Mouse (Mus musculus) heart, postnatal 0 days (tissue): ENCODE data around the gene Tent5a. TPM values are rescaled to one million over a fixed set of nuclear protein-coding genes. Genes with fewer than 3 reads are reported as not detected.

Source experiments
- ATAC-seq: fragments of 200-750 bp; cut with Nextera tagmentation; 2 replicates; pipeline ENCODE4 v1.8.0; 2017; ENCODE audit warnings: low read depth, moderate number of reproducible peaks, moderate library complexity; ENCODE audit not compliant: insufficient read depth
- DNase-seq: peaks from one replicate; pipeline ENCODE4 v3.0.0-alpha.2; 2016; ENCODE audit warnings: low spot score
- H3K27ac ChIP-seq: fragments of 300-500 bp; sonication (generic); 2 replicates; pipeline ENCODE4 v1.5.1; 2014; ENCODE audit warnings: low read depth, mild to moderate bottlenecking
- H3K27me3 ChIP-seq: fragments of 300-500 bp; sonication (generic); 2 replicates; pipeline ENCODE4 v1.6.1; 2014; ENCODE audit warnings: low read length, mixed read lengths; ENCODE audit not compliant: control insufficient read depth, insufficient read depth
- H3K36me3 ChIP-seq: fragments of 300-500 bp; sonication (generic); replicated peaks from 2 replicates; pipeline ENCODE4 v1.6.1; 2014; ENCODE audit warnings: low read length, mixed read lengths; ENCODE audit not compliant: control insufficient read depth, insufficient read depth
- H3K4me1 ChIP-seq: fragments of 300-500 bp; sonication (generic); 2 replicates; pipeline ENCODE4 v1.6.1; 2014; ENCODE audit warnings: antibody characterized with exemption; ENCODE audit not compliant: control insufficient read depth, insufficient read depth
- H3K4me2 ChIP-seq: fragments of 300-500 bp; sonication (generic); 2 replicates; pipeline ENCODE4 v1.6.1; 2014; ENCODE audit warnings: low read depth, mild to moderate bottlenecking, low read length, moderate library complexity
- H3K4me3 ChIP-seq: fragments of 300-500 bp; sonication (generic); 2 replicates; pipeline ENCODE4 v1.5.1; 2014; ENCODE audit warnings: low read depth, low read length
- H3K9ac ChIP-seq: fragments of 300-500 bp; sonication (generic); replicated peaks from 2 replicates; pipeline ENCODE4 v1.6.1; 2014; ENCODE audit warnings: low read depth, low read length, mixed read lengths
- H3K9me3 ChIP-seq: fragments of 300-500 bp; sonication (generic); replicated peaks from 2 replicates; pipeline ENCODE4 v1.6.1; 2016; ENCODE audit warnings: low read length; ENCODE audit not compliant: control insufficient read depth
- CTCF ChIP-seq: IDR thresholded peaks from 2 replicates; pipeline ENCODE4 v1.5.1; 2016; ENCODE audit warnings: antibody characterized with exemption, control low read depth, low read depth
- EP300 ChIP-seq: IDR thresholded peaks from 2 replicates; pipeline ENCODE4 v1.6.1; 2016; ENCODE audit warnings: antibody characterized with exemption, low read depth
- WGBS: fragments of 180-500 bp; shearing (Covaris S2); extraction: QIAGEN DNeasy Blood & Tissue Kit; methylation state at CpG from one replicate; pipeline ENCODE4 v1.1.7; 2014; 5-methylcytosine and 5-hydroxymethylcytosine counted together
- polyA plus RNA-seq: library from polyadenylated mRNA; unstranded; fragments of >200 nt; fragmentation: Nextera tagmentation; extraction: Ambion mirVana; gene quantifications from 2 replicates; pipeline ENCODE4 v1.2.1, GENCODE M21; 2015
- total RNA-seq: library from RNA; depleted of rRNA; stranded (reverse); fragments of >200 nt; gene quantifications from 2 replicates; pipeline ENCODE4 v1.2.3, GENCODE M21; 2014; ENCODE audit warnings: low replicate concordance

The Tent5a gene
- total and polyA plus RNA-seq, 2 experiments from 2014 or later: 6.6 to 8.8 TPM

- no peak overlapping the region for H3K27ac ChIP-seq
- 82% methylated on average over 7 of the region's 7 CpGs for WGBS
- no peaks in the 10 kb centered on the region for H3K9me3 ChIP-seq
- no peak for ATAC-seq
- H3K9ac ChIP-seq: no peak overlapping the region
- H3K36me3 ChIP-seq: no peaks in the 10 kb centered on the region
- H3K4me2 ChIP-seq: no peak overlapping the region
- no peak overlapping the region for H3K4me3 ChIP-seq
- DNase-seq: no peak
- TF ChIP-seq EP300: no peak
- no peak for TF ChIP-seq CTCF
- H3K4me1 ChIP-seq: no peaks in the 10 kb centered on the region
- H3K27me3 ChIP-seq: no peaks in the 10 kb centered on the region
Measured at GRCm38 (mm10) chr9:85357154-85357860, 30.2 kb upstream of the Tent5a start.

- Histone ChIP-seq H3K36me3 (no peaks in the 10 kb centered on the region), H3K27me3 (no peaks in the 10 kb centered on the region), H3K27ac (no peak overlapping the region), H3K4me2 (no peak overlapping the region), H3K4me1 (no peaks in the 10 kb centered on the region), H3K9me3 (no peaks in the 10 kb centered on the region), H3K4me3 (no peak overlapping the region), H3K9ac (no peak overlapping the region)
- no peak for DNase-seq
- WGBS: 80% methylated on average over 5 of the region's 5 CpGs
- no peak for TF ChIP-seq CTCF
- no peak for TF ChIP-seq EP300
- no peak for ATAC-seq
Measured at GRCm38 (mm10) chr9:85355559-85355958, 28.4 kb upstream of the Tent5a start.

- no peaks in the 10 kb centered on the region for H3K36me3 ChIP-seq
- H3K9me3 ChIP-seq: no peaks in the 10 kb centered on the region
- H3K4me1 ChIP-seq: no peaks in the 10 kb centered on the region
- H3K4me2 ChIP-seq: no peak overlapping the region
- 75% methylated on average over 10 of the region's 10 CpGs for WGBS
- ATAC-seq (no peak), DNase-seq (no peak)
- no peak overlapping the region for H3K4me3 ChIP-seq
- no peaks in the 10 kb centered on the region for H3K27me3 ChIP-seq
- TF ChIP-seq EP300 (no peak), CTCF (no peak)
- H3K9ac ChIP-seq: no peak overlapping the region
- no peak overlapping the region for H3K27ac ChIP-seq
Measured at GRCm38 (mm10) chr9:85347823-85348523, 20.8 kb upstream of the Tent5a start.

GRCm38 (mm10) chr9:85342892-85343785, 16.0 kb upstream of the Tent5a start:
- Histone ChIP-seq H3K36me3 (no peaks in the 10 kb centered on the region), H3K27me3 (no peaks in the 10 kb centered on the region), H3K9ac (no peak overlapping the region), H3K4me1 (no peaks in the 10 kb centered on the region), H3K27ac (no peak overlapping the region), H3K4me3 (no peak overlapping the region), H3K9me3 (no peaks in the 10 kb centered on the region), H3K4me2 (no peak overlapping the region)
- ATAC-seq (no peak), DNase-seq (no peak)
- TF ChIP-seq CTCF: no peak
- TF ChIP-seq EP300: no peak
- 50% methylated on average over 8 of the region's 8 CpGs for WGBS

GRCm38 (mm10) chr9:85340303-85340702, 13.2 kb upstream of the Tent5a start:
- H3K4me3 ChIP-seq: no peak overlapping the region
- no peaks in the 10 kb centered on the region for H3K4me1 ChIP-seq
- ATAC-seq: no peak
- H3K27me3 ChIP-seq: no peaks in the 10 kb centered on the region
- TF ChIP-seq CTCF: no peak
- TF ChIP-seq EP300: no peak
- WGBS: 64% methylated on average over 3 of the region's 3 CpGs
- no peaks in the 10 kb centered on the region for H3K36me3 ChIP-seq
- H3K9me3 ChIP-seq: no peaks in the 10 kb centered on the region
- no peak overlapping the region for H3K27ac ChIP-seq
- H3K4me2 ChIP-seq: no peak overlapping the region
- H3K9ac ChIP-seq: no peak overlapping the region
- DNase-seq: no peak
